Mouse (Mus musculus): ENCODE results near the gene Tnip3. TPM values are rescaled to one million over a fixed set of nuclear protein-coding genes. Genes with fewer than 3 reads are reported as not detected.
A peak's percentile ranks its signal among the peaks of the same experiment; 100 is the strongest.

The Tnip3 gene
- total RNA-seq, 2 experiments from 2014 or later = not detected

GRCm38 (mm10) chr6:65615641-65616040 lies 90.5 kb downstream of the Tnip3 start:
- no peak; the same call in none of the 2 replicates for TF ChIP-seq CTCF (IDR thresholded peaks at IDR 0.05)
- DNase-seq (ENCODE audit: extremely low spot score in 1 of 2, low spot score in 2 of 2) = no peak
- H3K4me3 ChIP-seq = no peak overlapping the region
- H3K27ac ChIP-seq = no peak overlapping the region
- intact Hi-C loops (cut with DNase I) = no loop called here

GRCm38 (mm10) chr6:65621260-65621659 lies 96.1 kb downstream of the Tnip3 start:
- intact Hi-C loops (cut with DNase I) = no loop called here
- DNase-seq (ENCODE audit: extremely low spot score in 1 of 2, low spot score in 2 of 2) = no peak
- H3K4me3 ChIP-seq = no peak overlapping the region
- H3K27ac ChIP-seq = no peak overlapping the region
- TF ChIP-seq CTCF (IDR thresholded peaks at IDR 0.05) = no peak

GRCm38 (mm10) chr6:65623016-65623715 lies 98.1 kb downstream of the Tnip3 start:
- H3K4me3 ChIP-seq = no peak overlapping the region
- no peak for TF ChIP-seq CTCF (IDR thresholded peaks at IDR 0.05)
- DNase-seq (ENCODE audit: extremely low spot score in 1 of 2, low spot score in 2 of 2) = no peak
- intact Hi-C loops (cut with DNase I) = no loop called here
- no peak overlapping the region for H3K27ac ChIP-seq

GRCm38 (mm10) chr6:65630578-65630977 lies 105.5 kb downstream of the Tnip3 start:
- no peak for DNase-seq (ENCODE audit: extremely low spot score in 1 of 2, low spot score in 2 of 2)
- Histone ChIP-seq H3K27ac (no peak overlapping the region), H3K4me3 (no peak overlapping the region)
- intact Hi-C loops (cut with DNase I) = no loop called here
- no peak for TF ChIP-seq CTCF (IDR thresholded peaks at IDR 0.05)

GRCm38 (mm10) chr6:65632184-65632583 lies 107.1 kb downstream of the Tnip3 start:
- DNase-seq (ENCODE audit: extremely low spot score in 1 of 2, low spot score in 2 of 2) = no peak
- no peak overlapping the region for H3K27ac ChIP-seq
- no peak overlapping the region for H3K4me3 ChIP-seq
- TF ChIP-seq CTCF (IDR thresholded peaks at IDR 0.05) = no peak
- intact Hi-C loops (cut with DNase I) = no loop called here

- intact Hi-C loops (cut with DNase I) = loop anchor here (10.0 kb wide), 1 partner anchor 128 kb away; no protein-coding TSS in a partner anchor
- no peak for DNase-seq (ENCODE audit: extremely low spot score in 1 of 2, low spot score in 2 of 2)
- no peak for TF ChIP-seq CTCF (IDR thresholded peaks at IDR 0.05)
- no peak overlapping the region for H3K27ac ChIP-seq
- no peak overlapping the region for H3K4me3 ChIP-seq
Observed at GRCm38 (mm10) chr6:65642431-65642830, 117.3 kb downstream of the Tnip3 start.

GRCm38 (mm10) chr6:65644110-65644509 lies 119.0 kb downstream of the Tnip3 start:
- Histone ChIP-seq H3K4me3 (no peak overlapping the region), H3K27ac (no peak overlapping the region)
- intact Hi-C loops (cut with DNase I) = loop anchor here (10.0 kb wide), 1 partner anchor 129 kb away; no protein-coding TSS in a partner anchor
- DNase-seq (ENCODE audit: extremely low spot score in 1 of 2, low spot score in 2 of 2) = no peak
- TF ChIP-seq CTCF (IDR thresholded peaks at IDR 0.05) = no peak

GRCm38 (mm10) chr6:65646408-65646807 lies 121.3 kb downstream of the Tnip3 start:
- Histone ChIP-seq H3K4me3 (no peak overlapping the region), H3K27ac (no peak overlapping the region)
- TF ChIP-seq CTCF (IDR thresholded peaks at IDR 0.05) = no peak
- DNase-seq (ENCODE audit: extremely low spot score in 1 of 2, low spot score in 2 of 2) = no peak
- intact Hi-C loops (cut with DNase I) = loop anchor here (10.0 kb wide), 1 partner anchor 132 kb away; no protein-coding TSS in a partner anchor

- H3K27ac ChIP-seq = no peak overlapping the region
- intact Hi-C loops (cut with DNase I) = loop anchor here (10.0 kb wide), 1 partner anchor 133 kb away; no protein-coding TSS in a partner anchor
- no peak overlapping the region for H3K4me3 ChIP-seq
- no peak for TF ChIP-seq CTCF (IDR thresholded peaks at IDR 0.05)
- no peak for DNase-seq (ENCODE audit: extremely low spot score in 1 of 2, low spot score in 2 of 2)
Observed at GRCm38 (mm10) chr6:65647731-65648130, 122.6 kb downstream of the Tnip3 start.

- Histone ChIP-seq H3K27ac (no peak overlapping the region), H3K4me3 (no peak overlapping the region)
- peak; percentile 66 for TF ChIP-seq CTCF (IDR thresholded peaks at IDR 0.05)
- no peak for DNase-seq (ENCODE audit: extremely low spot score in 1 of 2, low spot score in 2 of 2)
- intact Hi-C loops (cut with DNase I) = loop anchor here (2.0 to 5.0 kb wide), 3 partner anchors 211 to 881 kb away; no protein-coding TSS in a partner anchor
Observed at GRCm38 (mm10) chr6:65651376-65651775, 126.3 kb downstream of the Tnip3 start.

- no peak overlapping the region for H3K27ac ChIP-seq
- DNase-seq (ENCODE audit: extremely low spot score in 1 of 2, low spot score in 2 of 2) = no peak
- TF ChIP-seq CTCF (IDR thresholded peaks at IDR 0.05) = no peak
- no peak overlapping the region for H3K4me3 ChIP-seq
- intact Hi-C loops (cut with DNase I) = no loop called here
Observed at GRCm38 (mm10) chr6:65661272-65661671, 136.2 kb downstream of the Tnip3 start.

- DNase-seq (ENCODE audit: extremely low spot score in 1 of 2, low spot score in 2 of 2) = no peak
- Histone ChIP-seq H3K27ac (no peak overlapping the region), H3K4me3 (no peak overlapping the region)
- no peak for TF ChIP-seq CTCF (IDR thresholded peaks at IDR 0.05)
- intact Hi-C loops (cut with DNase I) = no loop called here
Observed at GRCm38 (mm10) chr6:65662050-65662449, 136.9 kb downstream of the Tnip3 start.

- no peak for TF ChIP-seq CTCF (IDR thresholded peaks at IDR 0.05)
- intact Hi-C loops (cut with DNase I) = no loop called here
- no peak for DNase-seq (ENCODE audit: extremely low spot score in 1 of 2, low spot score in 2 of 2)
- Histone ChIP-seq H3K4me3 (no peak overlapping the region), H3K27ac (no peak overlapping the region)
Observed at GRCm38 (mm10) chr6:65663990-65664389, 138.9 kb downstream of the Tnip3 start.
